Mouse (Mus musculus) thymus, postnatal 10 days (tissue): ENCODE results near the gene Psrc1.

Experiments
- DNase-seq, 2 experiments: peaks; one replicate each; pipeline ENCODE4 v3.0.0; 2021; ENCODE audit warnings: low spot score in 2 of 2

Psrc1 gene

DNA sequence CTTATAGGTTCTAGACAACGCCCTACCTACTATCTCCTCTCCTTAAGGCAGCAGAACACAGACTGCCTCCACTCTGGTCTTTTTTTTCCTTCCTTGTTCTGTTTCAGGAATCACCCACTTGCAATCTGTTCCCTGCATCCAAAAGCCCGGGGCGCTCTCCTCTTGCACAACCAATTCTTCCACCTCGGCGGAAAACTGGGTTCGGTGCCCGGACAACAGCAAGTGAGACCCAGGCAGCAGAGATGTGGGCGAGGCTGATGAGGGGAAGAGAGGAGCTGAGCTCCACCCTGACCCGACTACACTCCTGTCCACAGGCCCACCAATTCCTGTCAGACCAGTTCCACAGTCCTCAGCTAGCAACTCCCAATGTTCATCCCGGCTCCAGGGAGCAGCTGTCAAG is 2.5 kb downstream of the Psrc1 start:
- DNase-seq: no peak

DNA sequence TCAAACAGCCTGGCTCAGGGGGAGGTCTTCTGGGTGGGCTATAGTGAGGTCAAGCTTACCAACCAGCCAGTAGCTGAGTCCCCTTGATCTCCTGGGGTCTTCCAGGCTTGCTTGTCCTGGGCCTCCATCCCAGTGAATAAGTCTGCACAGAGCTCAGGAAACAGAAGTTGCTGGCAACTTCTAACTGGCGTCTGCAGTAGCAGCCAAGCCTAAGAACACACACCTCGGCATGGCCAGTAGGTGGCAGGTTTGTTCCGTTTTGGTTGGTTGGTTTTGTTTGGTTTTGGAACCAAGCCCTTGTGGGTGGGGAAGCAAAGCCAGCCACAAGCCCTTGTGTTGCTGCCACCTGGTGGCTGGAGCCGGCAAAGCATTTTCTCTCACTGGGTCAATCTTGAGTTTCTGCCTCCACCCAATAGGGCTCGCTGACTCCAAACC is 5.5 kb downstream of the Psrc1 start:
- peak; percentile 91 to 98 for DNase-seq

DNA sequence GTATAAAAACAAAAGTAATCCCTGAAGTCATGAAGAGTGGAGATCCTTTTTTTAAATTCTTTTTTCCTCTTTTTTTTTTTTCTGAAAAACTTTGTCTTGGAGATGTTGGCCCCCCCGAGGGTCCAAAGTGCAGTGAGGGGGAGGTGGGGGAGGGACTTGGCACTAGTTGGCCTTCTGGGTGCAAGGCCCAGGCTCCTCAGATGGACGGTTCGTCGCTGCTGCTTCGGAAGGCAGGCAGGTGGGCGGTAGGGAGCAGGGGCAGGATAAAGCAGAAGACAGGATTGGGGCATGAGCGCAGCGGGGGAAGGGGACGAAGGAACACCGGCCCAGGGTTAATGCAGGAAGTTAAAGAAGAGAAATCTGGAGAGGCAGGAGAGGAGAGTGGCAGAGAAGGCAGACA is 8.7 kb downstream of the Psrc1 start:
- no peak for DNase-seq

DNA sequence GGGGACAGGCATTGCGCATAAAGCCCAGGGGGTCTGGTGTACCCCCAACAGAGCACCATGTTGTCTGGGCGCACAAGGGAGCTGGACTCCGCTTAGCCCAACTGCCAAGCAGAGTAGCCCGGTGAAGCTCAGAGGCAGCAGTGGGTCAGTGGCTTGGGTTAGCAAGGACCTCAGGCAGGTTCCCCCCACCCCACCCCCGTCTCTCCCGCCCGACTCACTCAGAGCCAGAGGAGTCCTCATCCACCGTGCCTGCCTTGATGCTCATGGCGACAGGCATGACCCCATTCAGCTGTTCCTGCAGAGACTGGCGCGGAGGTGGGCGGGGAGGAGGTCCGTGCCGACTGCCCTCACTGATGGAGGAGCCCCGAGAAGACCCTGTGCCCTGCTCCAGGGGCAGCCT is 9.2 kb downstream of the Psrc1 start:
- DNase-seq: no peak

DNA sequence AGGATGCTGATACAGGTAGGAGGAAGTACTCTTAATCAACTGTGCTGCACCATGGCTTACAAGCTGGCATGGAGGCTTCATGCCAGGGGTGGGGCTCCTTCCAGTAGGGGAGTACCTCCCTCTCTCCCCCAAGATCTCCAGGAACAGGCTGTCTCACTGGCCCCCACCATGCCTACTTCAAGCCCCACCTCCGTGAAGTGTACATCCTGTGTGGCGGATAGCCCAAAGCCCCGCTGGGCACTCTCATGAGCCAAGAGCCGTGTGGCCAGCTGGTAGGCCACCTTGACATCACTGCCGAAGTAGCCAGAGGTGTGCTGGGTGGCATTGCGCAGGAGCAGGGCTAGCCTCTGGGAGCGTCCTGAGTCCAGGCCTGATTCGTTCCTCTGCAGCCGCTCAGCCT is 14.6 kb downstream of the Psrc1 start:
- no peak for DNase-seq

DNA sequence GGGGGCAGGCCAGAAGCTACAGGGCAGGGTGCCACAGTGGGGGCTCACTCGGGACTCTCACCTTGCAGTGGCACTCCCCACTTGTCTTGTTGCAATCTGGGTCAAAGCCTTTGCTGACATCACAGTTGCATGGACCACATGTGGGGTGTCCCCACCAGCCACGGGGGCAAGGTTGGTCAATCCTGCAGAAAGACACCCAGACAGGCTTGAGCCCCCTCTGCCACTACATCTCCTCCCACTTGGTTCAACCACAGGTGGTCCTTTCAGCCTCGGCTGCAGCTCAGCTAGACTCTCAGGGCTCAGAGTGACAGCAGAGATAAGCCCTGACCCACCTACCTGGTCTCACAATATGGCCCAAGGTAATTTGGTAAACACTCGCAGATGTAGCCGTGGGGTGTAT is 16.8 kb downstream of the Psrc1 start:
- no peak for DNase-seq

DNA sequence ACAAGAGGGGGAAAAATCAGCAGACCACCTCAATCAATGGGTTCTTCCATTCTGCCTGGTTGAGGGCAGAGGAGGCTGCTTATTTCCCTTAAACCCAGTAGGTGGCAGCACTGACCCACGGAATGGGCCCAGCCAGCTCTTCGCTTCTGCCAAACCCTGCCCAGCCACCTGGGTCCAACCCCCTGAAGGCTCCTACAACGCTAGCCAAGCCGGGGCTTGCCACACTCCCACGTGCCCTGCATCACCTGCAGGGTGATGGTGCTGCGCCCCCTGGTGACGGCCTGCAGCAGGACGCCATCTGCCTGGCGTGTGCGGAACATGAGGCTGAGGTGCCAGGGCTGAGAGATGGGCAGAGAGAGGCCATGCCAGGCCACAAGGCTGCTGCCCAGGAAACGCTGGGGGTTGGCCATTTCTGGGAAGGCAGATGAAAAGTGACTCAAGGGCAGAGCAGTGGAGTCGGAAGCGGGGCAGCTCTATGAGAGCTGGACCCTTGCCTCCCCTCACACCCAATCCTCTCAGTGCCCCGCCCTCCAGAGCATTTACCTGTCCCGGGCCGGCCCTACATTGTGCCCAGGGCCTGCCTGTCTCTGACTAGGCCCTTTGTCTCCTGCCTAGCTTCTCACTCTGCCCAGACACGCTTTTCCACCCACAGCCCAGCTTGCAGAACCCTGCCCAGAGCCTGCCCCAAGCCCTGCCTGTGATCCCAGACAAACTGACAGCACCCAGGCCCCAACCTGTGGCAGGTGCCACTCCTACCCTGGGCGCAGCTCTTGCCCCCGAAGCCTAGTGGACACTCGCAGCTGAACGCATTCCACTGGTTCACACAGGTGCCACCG is 18.3 kb downstream of the Psrc1 start:
- DNase-seq: peak; percentile 94 to 96

DNA sequence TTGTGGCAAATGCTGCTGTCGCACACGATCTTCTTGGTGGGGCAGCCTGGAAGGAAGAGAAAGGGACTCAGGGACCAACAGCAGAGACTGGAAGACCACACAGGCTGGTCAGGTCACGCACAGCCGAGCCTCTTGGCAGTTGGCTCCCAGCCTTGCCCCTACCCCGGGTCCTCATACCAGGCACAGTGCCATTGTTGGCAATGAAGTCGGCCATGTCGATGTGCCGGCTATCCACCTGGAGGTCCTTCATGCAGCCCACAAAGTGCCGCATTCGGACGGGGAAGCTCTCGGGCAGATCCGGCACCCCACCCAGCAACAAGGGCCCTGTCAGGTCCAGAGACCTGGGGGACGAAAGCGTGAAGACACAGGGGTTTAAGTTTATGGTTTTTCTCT is 18.9 kb downstream of the Psrc1 start:
- DNase-seq: no peak

DNA sequence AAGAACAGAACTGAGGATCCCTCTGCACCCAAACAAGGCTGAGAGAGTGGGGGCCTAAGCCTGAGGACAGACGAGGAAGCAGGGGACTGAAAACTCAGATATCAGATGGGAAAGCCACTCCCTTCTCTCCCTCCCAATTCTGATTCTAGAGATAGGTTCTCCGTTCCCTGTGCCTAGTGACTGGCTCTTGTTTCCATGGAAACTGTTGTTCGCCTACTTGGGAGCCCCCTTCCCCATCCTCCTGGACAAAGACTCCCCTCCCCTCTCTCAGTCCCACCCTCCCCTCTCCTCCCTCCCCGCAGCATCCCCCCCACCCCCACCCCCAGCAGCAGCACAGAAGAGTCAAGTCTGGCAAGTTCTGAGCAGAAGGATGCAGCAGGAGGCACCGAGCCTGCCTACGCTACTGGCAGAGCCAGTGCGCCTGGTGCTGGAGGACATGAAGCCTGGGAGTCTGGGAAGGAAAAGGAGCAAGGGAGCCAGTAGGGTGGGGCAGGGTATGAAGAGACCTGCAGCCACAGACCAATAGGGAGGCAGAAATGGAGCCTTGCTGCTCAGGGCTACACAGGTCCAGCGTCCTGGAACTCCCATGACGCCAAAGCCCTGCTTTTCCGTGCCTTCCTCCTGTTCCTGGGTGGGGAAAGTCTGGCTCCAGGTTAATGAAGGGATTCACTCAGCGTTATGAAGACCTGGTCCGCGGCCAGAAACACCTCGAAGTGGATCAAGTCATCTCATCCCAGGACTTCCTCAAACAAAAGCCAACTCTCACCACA is 22.1 kb downstream of the Psrc1 start:
- DNase-seq: no peak

DNA sequence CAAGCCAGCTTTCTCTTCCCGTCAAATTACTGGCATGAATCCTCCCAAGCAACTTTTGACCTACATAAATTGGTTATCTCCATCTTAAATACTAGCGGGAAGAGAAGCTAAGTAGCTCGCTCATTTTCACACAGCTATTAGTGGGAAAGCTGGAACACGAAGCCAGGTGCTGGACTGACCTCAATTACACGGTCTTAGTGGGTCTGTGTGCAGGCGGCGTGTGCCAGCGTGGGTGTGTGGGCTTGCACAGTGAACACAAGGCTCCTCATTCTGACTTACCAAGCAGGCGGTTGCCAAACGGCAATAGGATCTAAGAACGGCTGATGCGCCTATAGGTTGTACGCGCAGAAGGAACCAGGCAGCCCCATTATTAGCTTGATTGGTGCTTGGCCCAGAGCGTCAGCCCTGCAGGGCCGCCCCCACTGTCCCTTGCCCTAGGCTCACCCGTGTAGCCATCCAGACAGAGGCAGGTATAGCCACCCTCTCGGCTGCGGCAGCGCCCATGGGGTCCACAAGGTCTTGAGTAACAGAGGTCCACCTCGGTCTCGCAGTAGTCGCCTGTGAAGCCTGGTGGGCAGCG is 22.8 kb downstream of the Psrc1 start:
- no peak for DNase-seq

DNA sequence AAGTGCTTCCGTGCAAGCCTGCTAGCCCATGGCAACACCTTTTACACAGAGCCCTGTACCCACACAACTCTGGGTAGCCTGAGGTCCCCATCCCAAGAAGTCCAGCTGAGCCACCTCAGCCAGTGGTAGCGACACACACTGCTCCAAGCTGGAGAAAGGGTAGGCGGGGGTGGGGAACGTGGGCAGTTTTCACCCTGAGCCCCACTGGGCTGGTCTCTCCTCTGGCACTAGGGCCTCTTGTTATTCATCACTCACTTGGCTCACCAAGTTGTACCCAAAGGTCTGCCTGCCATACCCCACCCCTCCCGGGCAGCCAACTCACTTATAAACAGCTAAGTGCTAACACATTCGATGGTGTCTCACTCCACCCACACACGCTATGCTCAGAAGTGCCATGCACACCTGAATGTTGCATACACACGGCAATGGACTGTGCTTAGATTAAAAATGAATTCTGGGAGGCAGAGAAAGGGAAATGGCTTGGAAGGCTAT is 24.9 kb downstream of the Psrc1 start:
- DNase-seq: no peak

DNA sequence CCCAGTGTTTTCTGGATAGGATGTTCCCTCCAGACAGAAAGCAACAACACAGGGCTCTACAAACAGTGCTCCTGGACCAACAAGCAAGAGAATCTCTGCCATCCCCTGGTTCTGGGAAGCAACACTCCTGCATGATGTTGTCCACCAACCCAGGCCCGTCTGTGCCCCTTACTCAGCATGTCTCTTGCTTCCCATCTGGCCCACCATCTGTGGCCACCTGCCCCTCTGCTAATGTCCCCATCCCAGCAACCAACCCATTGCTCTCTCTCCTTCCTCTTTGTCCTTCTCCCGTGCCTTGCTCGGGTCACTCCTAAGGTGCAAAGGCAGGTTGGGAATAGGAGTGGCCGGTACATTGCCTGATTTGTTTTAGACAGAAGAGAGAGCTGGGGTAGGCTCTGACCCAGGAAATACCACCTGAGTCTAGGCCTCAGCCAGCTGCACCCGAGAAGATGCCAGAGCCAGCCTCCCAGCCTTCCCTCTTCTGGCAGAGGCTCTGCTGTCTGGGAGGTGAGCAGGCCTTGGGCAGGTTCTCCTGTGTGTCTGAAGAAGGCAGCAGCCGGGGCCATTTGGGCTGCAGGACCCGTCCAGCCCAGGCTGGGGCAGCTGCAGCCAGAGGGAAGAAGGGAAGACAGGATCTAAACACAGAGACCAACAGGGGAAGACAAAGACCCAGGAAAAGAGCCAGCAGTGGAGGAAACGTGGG is 26.2 kb downstream of the Psrc1 start:
- DNase-seq: no peak

DNA sequence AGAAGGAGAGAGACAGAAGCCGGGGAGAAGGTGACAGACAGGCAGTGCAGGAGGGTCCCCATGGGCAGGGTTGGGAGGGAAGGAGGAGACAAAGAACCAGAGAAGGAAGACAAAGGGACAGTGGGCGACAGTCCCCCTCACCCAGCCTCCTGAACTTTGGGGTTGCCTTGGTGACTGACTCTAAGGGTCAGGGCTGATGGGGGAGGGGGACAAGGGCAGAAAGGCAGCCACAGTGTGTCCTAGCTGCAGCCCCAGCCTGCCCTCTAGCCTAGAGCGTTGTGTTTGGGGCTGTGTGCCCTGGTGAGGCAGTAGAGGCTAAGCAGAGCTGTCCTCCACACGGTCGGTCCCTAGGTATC is 26.7 kb downstream of the Psrc1 start:
- no peak for DNase-seq

DNA sequence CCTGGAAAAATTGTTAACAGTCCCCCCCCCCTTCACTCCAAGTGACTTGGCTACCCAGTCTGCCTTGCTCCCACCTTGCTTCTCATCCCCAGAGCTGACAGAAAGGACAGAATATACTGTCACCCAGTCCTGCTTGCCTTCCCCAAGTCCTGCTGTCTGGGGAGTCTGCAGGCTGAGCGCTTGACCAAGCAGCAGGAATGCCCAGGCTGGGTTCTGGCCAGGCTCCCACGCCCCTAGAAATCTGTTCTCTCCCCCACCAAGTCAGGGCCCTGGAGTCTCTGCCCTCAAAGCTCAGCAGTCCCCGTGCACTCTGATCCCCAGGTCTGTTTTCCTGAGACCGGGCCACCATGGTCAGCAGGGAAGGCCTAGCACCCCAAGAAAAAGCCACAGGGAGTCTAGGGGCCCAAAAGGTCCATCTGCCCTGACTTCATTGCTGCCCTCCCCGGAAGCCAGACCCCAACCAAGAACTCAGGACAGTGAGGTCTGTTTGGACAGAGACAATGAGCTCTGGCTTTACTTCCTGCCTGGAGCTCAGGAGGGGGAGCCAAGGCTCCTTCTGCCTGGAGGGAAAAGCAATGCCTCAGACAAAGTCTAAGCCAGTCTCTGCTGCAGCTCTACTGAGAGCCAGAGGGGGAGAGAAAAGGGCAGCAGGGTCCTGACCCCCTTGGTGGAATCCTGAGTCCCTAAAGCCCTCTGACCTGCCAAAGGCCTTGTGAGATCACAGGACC is 27.6 kb downstream of the Psrc1 start:
- DNase-seq: no peak

DNA sequence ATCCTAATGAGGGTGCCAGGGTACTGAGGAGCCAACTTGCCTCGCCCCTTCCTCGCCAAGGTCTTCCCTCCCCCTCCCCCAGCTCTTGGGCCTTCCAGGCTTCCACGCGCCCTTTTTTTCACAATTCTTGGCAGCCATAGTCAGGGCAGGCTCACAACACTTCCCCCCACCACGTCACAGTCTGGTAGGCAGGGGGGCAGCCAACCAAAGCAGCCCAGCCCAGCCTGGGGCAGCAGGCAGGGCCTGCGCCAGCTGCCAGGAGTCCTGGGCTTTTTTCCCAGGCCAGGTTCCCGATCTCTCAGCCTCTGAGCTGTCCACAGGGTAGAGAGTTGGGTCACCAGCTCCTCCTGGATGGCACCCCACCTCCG is 28.1 kb downstream of the Psrc1 start:
- DNase-seq: no peak

DNA sequence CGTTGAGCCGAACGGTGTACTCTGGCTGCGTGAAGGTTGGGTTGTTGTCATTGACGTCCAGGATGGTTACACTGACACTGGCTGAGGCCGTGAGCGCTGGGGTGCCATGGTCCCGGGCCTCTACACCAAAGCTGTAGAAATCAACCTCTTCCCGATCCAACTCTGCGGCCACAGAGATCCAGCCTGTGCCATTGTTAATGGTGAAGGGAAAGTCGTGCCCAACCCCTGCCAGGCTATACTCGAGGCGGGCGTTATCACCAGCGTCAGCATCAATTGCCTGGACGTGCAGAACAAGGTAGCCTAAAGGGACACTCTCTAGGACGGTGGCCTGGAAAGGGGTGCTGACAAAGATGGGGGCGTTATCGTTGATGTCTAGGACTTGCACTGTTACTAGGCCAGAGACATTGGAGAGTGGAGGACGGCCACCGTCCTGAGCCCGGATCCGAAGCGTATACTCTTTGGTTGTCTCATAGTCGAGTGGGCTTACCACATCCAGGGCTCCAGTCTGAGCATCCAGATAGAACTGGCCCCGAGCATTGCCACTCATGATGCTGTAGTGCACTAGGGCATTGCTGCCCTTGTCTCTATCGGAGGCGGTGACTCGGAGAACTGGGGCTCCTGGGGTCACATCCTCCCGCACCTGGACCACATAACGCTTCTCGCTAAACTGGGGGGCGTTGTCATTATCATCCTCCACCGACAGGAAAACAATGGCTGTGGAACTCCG is 30.2 kb downstream of the Psrc1 start:
- no peak for DNase-seq

DNA sequence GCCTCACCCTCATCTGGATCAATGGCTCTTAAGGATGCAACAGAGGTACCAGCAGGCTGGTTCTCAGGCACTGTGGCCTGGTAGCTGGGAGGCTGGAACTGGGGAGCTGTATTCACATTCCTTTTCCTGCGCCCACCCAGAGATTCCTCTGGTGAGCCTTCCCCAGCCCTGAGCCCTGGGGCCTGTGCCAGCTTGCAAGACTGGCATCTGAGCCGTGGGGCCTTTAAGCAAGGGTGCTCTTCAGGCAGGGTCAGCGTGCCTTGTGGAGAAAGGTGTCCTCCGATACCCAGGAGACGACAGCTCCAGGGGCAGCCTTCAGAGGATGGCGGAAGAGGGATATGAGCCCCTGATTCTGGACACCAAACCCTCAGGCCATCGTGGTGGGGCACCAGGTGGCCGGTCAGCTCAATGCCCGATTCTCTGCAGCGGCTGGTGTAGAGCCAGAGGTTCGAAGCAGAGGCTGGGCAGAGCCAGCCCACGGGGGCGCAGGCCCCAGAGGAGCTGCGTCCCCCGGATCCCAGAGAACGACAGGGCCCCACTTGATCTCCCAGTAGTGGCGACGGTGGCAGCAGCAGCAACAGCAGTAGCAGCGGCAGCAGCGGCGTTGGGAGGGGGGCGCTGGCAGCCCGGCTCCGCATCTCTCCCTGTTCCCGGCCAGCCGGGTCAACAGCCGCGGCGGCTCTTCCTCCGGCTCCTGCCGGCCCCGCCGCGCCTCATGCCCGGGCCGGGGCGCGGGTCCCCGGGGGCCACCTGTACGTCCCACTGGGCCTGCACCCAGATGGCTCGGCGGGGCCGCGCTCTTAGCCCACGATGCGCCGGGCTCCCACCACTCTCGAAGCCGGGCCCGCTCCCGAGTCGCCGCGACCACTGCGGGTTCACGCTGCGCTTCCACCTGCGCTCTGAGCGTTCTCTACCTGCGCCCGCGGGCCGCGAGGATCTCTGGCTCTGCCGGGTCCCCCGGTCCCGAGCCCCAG is 31.5 kb downstream of the Psrc1 start, which contains the start of gene Celsr2:
TSS of gene Celsr2 (minus strand) at position 696 of the 974 bp plus-strand sequence.
- DNase-seq: peak; percentile 22 to 48

DNA sequence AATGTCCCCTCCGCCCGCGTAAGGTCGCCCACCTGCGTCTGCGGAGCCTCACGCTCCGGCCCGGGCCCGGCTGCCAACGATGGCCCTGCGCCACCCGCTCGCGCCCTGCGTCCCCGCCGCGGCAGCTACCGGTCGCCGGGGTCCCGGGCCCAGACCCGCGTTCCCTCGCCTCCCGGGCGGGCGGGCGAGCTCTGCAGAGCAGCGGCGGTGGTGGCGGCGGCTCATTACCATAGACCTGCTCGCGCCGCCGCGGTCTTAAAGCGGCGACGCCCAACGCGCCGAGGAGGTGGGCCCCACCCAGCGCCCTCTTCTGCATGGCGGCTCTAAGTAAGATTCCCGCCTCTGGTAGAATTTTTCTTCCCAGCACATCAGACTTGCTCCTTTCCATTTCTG is 32.2 kb downstream of the Psrc1 start:
- DNase-seq: peak; percentile 64 to 82

DNA sequence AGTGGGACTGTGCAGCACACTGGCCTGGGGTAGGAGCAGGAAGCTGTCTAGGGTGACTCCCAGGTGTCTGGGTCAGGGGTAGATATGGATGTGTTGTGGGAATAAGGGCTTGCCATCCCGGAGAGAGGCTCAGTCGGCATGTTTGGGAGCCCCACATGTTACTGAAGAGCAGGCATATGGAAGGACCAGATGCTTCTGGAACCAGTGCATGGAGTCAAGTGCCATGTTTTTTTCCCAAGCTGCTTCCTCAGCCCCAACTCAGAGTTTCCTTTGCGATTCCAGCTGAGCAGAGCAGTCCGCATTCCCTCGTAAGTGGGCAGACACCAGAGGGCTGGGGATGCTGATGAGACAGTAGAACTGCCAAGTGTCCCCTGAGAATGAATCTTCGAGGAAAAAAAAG is 39.4 kb downstream of the Psrc1 start:
- DNase-seq: no peak
